Mouse (Mus musculus) limb, embryonic 10.5 days (tissue): Measurements from ENCODE around the gene Prkch. TPM values are rescaled to one million over a fixed set of nuclear protein-coding genes. Genes with fewer than 3 reads are reported as not detected.

ENCODE experiments used
- DNase-seq: peaks from one replicate; pipeline ENCODE4 v3.0.0-alpha.2; 2017; ENCODE audit warnings: low spot score
- H3K27ac ChIP-seq: fragments of 300-500 bp; sonication (generic); 2 replicates; pipeline ENCODE4 v1.5.1; 2016; ENCODE audit warnings: mild to moderate bottlenecking
- H3K27me3 ChIP-seq: fragments of 300-500 bp; sonication (generic); 2 replicates; pipeline ENCODE4 v1.6.1; 2016; ENCODE audit warnings: low read depth, mild to moderate bottlenecking; ENCODE audit not compliant: poor library complexity, severe bottlenecking
- H3K36me3 ChIP-seq: fragments of 300-500 bp; sonication (generic); 2 replicates; pipeline ENCODE4 v1.6.1; 2016; ENCODE audit warnings: mild to moderate bottlenecking, moderate library complexity
- H3K4me1 ChIP-seq: fragments of 300-500 bp; sonication (generic); 2 replicates; pipeline ENCODE4 v1.6.1; 2016
- H3K4me3 ChIP-seq: fragments of 300-500 bp; sonication (generic); 2 replicates; pipeline ENCODE4 v1.5.1; 2016; ENCODE audit warnings: mild to moderate bottlenecking, moderate library complexity
- H3K9me3 ChIP-seq: fragments of 300-500 bp; sonication (generic); replicated peaks from 2 replicates; pipeline ENCODE4 v1.6.1; 2016; ENCODE audit warnings: mild to moderate bottlenecking
- WGBS: fragments of 180-500 bp; shearing (Covaris S2); methylation state at CpG from one replicate; pipeline ENCODE4 v1.1.7; 2016; 5-methylcytosine and 5-hydroxymethylcytosine counted together
- polyA plus RNA-seq: library from polyadenylated mRNA; unstranded; fragments of >200 nt; fragmentation: Nextera tagmentation; extraction: Ambion mirVana; gene quantifications from 2 replicates; pipeline ENCODE4 v1.2.1, GENCODE M21; 2016

Gene Prkch
- polyA plus RNA-seq, 1 experiment from 2014 or later, result 7.4 TPM

- H3K9me3 ChIP-seq, result no peaks in the 10 kb centered on the region
- H3K4me3 ChIP-seq, result no peak overlapping the region
- WGBS, result 92% methylated on average over 3 of the region's 3 CpGs
- peaks cover 5% of the 10 kb centered on the region for H3K4me1 ChIP-seq
- peaks cover 66% of the 10 kb centered on the region for H3K27me3 ChIP-seq
- no peak for DNase-seq
- no peak overlapping the region for H3K27ac ChIP-seq
- no peaks in the 10 kb centered on the region for H3K36me3 ChIP-seq
These were observed 152.3 kb downstream of the Prkch start for GRCm38 (mm10) chr12:73736931-73737330.

DNA sequence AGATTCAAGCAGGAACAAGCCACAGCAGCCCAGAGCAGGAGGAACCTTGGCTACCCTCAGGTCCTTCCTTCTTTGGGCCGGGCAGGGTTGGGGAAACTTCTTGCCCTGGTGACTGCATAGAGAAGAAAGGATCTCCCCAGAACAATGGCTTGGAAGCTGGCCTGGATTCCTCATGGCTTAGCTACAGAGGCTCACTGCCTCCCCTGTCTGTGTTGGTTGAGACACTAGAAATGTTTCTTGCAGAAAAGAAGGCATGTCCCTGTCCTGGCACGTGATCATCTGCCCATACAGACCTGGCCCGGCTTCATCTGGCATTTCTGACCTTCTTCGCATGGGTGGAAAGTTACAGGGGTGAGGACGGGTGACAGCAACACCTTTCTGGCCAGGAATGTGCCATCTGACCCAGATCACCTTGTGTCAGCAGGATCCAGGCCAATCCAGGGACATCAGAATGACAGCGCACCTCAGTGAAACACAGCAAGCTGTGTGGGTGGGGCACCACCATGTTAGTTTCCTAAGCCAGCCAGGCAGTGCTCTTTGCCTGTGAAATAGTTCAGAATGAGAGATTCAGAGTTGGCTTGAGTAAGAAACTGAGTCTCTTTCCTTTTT lies 155.1 kb downstream of the Prkch start:
- DNase-seq, result no peak
- Histone ChIP-seq H3K36me3 (no peaks in the 10 kb centered on the region), H3K4me3 (no peak overlapping the region), H3K27me3 (peaks cover 39% of the 10 kb centered on the region), H3K9me3 (no peaks in the 10 kb centered on the region), H3K27ac (no peak overlapping the region), H3K4me1 (peaks cover 11% of the 10 kb centered on the region)
- WGBS, result 90% methylated on average over 6 of the region's 6 CpGs

DNA sequence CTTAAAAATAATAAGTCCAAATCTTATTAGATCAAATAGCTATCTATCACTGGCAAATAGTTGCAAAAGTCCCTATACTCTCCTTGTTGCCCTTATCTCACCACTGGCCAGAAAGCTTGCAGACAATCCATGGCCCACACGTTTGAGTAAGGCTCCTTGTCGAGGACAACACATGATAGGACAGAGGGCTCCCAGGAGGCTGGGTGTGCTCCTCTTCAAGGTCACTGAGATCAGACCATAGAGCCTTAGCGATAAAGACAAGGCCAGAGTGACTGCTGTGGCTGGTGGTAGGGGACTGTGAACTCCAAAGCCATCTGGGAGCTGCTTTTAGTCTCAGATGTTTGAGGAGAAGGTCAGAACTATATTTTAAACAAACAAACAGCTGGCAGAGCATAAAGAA lies 158.0 kb downstream of the Prkch start:
- Histone ChIP-seq H3K4me3 (no peak overlapping the region), H3K4me1 (peaks cover 11% of the 10 kb centered on the region), H3K27me3 (peaks cover 16% of the 10 kb centered on the region), H3K36me3 (no peaks in the 10 kb centered on the region), H3K9me3 (no peaks in the 10 kb centered on the region), H3K27ac (no peak overlapping the region)
- DNase-seq, result no peak
- WGBS, result 77% methylated on average over 3 of the region's 3 CpGs

GRCm38 (mm10) chr12:73743087-73743486 lies 158.5 kb downstream of the Prkch start:
- no peaks in the 10 kb centered on the region for H3K36me3 ChIP-seq
- H3K4me1 ChIP-seq, result peaks cover 11% of the 10 kb centered on the region
- H3K27me3 ChIP-seq, result peaks cover 18% of the 10 kb centered on the region
- H3K27ac ChIP-seq, result no peak overlapping the region
- no peak for DNase-seq
- no peaks in the 10 kb centered on the region for H3K9me3 ChIP-seq
- no peak overlapping the region for H3K4me3 ChIP-seq

GRCm38 (mm10) chr12:73746072-73746471 lies 161.5 kb downstream of the Prkch start:
- DNase-seq, result no peak
- H3K27ac ChIP-seq, result no peak overlapping the region

DNA sequence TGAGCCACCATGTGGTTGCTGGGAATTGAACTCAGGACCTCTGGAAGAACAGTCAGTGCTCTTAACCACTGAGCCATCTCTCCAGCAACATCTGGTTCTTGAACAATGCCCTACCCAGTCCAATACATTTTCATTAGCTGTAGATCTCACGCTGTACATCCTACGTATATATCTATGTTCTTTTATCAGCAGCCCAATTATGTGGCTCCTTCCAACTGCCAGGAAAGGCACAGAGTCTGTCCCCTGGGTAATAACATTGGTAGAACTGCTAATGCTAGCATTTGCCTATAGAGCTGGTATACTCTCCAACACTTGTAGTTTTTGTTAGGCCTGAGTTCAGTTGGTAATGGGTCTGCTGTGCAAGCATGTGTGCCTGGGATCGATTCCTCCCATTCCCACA lies 163.8 kb downstream of the Prkch start:
- no peak overlapping the region for H3K27ac ChIP-seq
- WGBS, result 90% methylated on average over 3 of the region's 3 CpGs
- no peaks in the 10 kb centered on the region for H3K9me3 ChIP-seq
- DNase-seq, result no peak
- no peak overlapping the region for H3K4me3 ChIP-seq
- no peaks in the 10 kb centered on the region for H3K36me3 ChIP-seq
- 0 out of 2 replicates have a peak, but pooled peaks cover 6% of the 10 kb centered on the region for H3K27me3 ChIP-seq
- no peaks in the 10 kb centered on the region for H3K4me1 ChIP-seq

More at GRCm38 (mm10) chr12:73746072-73746471, 161.5 kb downstream of the Prkch start:
- Histone ChIP-seq H3K27me3 (0 out of 2 replicates have a peak, but pooled peaks cover 6% of the 10 kb centered on the region), H3K36me3 (no peaks in the 10 kb centered on the region), H3K4me1 (peaks cover 6% of the 10 kb centered on the region), H3K4me3 (no peak overlapping the region), H3K9me3 (no peaks in the 10 kb centered on the region)
- WGBS, result 91% methylated on average over 6 of the region's 6 CpGs

- no peaks in the 10 kb centered on the region for H3K9me3 ChIP-seq
- H3K4me1 ChIP-seq, result no peaks in the 10 kb centered on the region
- no peak overlapping the region for H3K27ac ChIP-seq
- H3K27me3 ChIP-seq, result no peaks in the 10 kb centered on the region
- 82% methylated on average over 9 of the region's 9 CpGs for WGBS
- no peak overlapping the region for H3K4me3 ChIP-seq
- DNase-seq, result no peak
- H3K36me3 ChIP-seq, result no peaks in the 10 kb centered on the region
These were observed 170.0 kb downstream of the Prkch start for GRCm38 (mm10) chr12:73754476-73755150.

DNA sequence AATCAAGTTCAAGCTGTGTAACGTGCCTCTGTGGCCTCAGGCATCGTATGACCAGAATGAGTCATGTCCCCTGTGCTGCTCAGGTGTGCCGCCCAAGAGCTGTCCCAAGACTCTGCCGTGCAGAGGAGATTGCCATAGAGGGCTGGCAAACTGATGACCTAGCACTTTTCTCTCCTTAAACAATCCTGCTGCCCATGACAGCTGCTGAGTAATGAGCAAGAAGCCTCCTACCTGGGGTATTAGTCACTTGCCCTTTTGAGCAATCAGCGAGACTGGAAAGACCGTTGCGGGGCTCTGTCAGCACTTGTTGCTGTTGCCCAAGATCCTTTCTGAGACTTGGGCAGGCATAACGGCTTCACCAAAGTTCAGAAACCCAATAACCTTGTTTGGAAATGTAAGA lies 171.1 kb downstream of the Prkch start:
- Histone ChIP-seq H3K27ac (no peak overlapping the region), H3K27me3 (no peaks in the 10 kb centered on the region), H3K36me3 (no peaks in the 10 kb centered on the region), H3K4me3 (no peak overlapping the region), H3K9me3 (no peaks in the 10 kb centered on the region), H3K4me1 (no peaks in the 10 kb centered on the region)
- no peak for DNase-seq
- WGBS, result 81% methylated on average over 8 of the region's 8 CpGs

GRCm38 (mm10) chr12:73756527-73756926 lies 171.9 kb downstream of the Prkch start:
- Histone ChIP-seq H3K27ac (no peak overlapping the region), H3K4me3 (no peak overlapping the region), H3K27me3 (no peaks in the 10 kb centered on the region), H3K9me3 (no peaks in the 10 kb centered on the region), H3K4me1 (no peaks in the 10 kb centered on the region), H3K36me3 (no peaks in the 10 kb centered on the region)
- WGBS, result 94% methylated on average over 6 of the region's 6 CpGs
- DNase-seq, result no peak

DNA sequence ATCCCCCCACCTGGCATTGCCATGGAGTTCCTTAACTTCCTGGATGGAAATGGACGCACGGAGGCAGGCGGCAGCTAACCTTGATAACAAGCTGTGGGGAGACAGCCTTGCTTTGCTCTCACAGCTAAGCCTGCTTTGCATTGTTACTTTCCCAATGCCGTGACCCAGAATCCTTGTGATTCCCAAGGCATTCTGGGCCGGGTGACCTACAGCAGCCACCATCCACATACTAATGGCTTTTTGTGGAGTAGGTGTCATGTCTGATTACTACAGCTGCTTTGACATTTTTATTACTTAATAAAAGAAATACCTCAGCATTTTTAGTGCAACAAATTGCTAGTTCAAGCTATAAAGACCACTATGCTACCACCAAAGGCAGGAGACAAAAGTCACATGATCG lies 177.4 kb downstream of the Prkch start:
- H3K27me3 ChIP-seq, result no peaks in the 10 kb centered on the region
- DNase-seq, result no peak
- no peaks in the 10 kb centered on the region for H3K36me3 ChIP-seq
- H3K9me3 ChIP-seq, result no peaks in the 10 kb centered on the region
- no peak overlapping the region for H3K4me3 ChIP-seq
- peaks cover 15% of the 10 kb centered on the region; the same call in 1 of the 2 replicates for H3K4me1 ChIP-seq
- no peak overlapping the region for H3K27ac ChIP-seq
- 75% methylated on average over 6 of the region's 6 CpGs for WGBS

DNA sequence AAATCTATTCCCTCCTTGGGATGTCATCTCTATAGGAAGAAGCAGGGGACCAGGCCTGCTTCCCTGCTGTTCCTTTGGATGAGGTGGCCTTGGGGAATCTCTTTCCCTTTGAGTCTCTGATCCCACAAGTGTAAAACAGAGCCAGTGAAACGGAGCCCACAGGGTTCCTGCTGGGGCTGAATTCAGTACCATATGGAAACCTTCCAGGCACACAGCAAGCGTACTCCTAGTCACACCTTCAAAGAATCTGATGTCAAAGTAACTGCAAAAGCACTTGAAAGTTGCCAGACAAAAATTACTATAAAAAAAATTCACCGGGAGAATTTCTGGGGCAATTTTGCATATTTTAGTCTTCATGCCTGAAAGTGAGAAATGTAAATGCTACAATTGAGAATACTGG lies 178.2 kb downstream of the Prkch start:
- H3K27ac ChIP-seq, result no peak overlapping the region
- no peaks in the 10 kb centered on the region for H3K36me3 ChIP-seq
- no peak for DNase-seq
- H3K27me3 ChIP-seq, result no peaks in the 10 kb centered on the region
- 87% methylated on average over 3 of the region's 3 CpGs for WGBS
- peaks cover 15% of the 10 kb centered on the region; the same call in 1 of the 2 replicates for H3K4me1 ChIP-seq
- no peak overlapping the region for H3K4me3 ChIP-seq
- H3K9me3 ChIP-seq, result no peaks in the 10 kb centered on the region

- Histone ChIP-seq H3K27me3 (no peaks in the 10 kb centered on the region), H3K9me3 (no peaks in the 10 kb centered on the region), H3K4me1 (peaks cover 15% of the 10 kb centered on the region; the same call in 1 of the 2 replicates), H3K4me3 (no peak overlapping the region), H3K36me3 (no peaks in the 10 kb centered on the region), H3K27ac (no peak overlapping the region; the same call in 1 of the 2 replicates)
- 77% methylated on average over 15 of the region's 15 CpGs for WGBS
- DNase-seq, result no peak
These were observed 180.3 kb downstream of the Prkch start for GRCm38 (mm10) chr12:73764649-73765525.

- H3K4me3 ChIP-seq, result no peak overlapping the region
- DNase-seq, result no peak
- no peaks in the 10 kb centered on the region for H3K36me3 ChIP-seq
- H3K9me3 ChIP-seq, result no peaks in the 10 kb centered on the region
- H3K27me3 ChIP-seq, result no peaks in the 10 kb centered on the region
- no peak overlapping the region for H3K27ac ChIP-seq
- WGBS, result 92% methylated on average over 8 of the region's 8 CpGs
- H3K4me1 ChIP-seq, result peaks cover 15% of the 10 kb centered on the region; the same call in 1 of the 2 replicates
These were observed 181.6 kb downstream of the Prkch start for GRCm38 (mm10) chr12:73766152-73766551.
